Mouse (Mus musculus): ENCODE measurements around the gene Polr2i.

The Polr2i gene

GRCm38 (mm10) chr7:30269641-30270040 lies 37.9 kb downstream of the Polr2i start:
- DNase-seq: no peak

GRCm38 (mm10) chr7:30274383-30274782 lies 42.6 kb downstream of the Polr2i start:
- DNase-seq: no peak

GRCm38 (mm10) chr7:30278911-30279310 lies 47.2 kb downstream of the Polr2i start:
- DNase-seq: no peak

GRCm38 (mm10) chr7:30279536-30279935 lies 47.8 kb downstream of the Polr2i start:
- no peak for DNase-seq

GRCm38 (mm10) chr7:30279951-30280669 lies 48.4 kb downstream of the Polr2i start, which contains the start of the genes Thap8 and Wdr62:
Thap8 (plus strand) TSS chr7:30280094.
Wdr62 (minus strand) TSS chr7:30280419.
- DNase-seq: peak; percentile 81 to 85

- peak; percentile 67 to 76 for DNase-seq
Measured at GRCm38 (mm10) chr7:30280670-30281138, 49.0 kb downstream of the Polr2i start.

GRCm38 (mm10) chr7:30281522-30281921 lies 49.8 kb downstream of the Polr2i start:
- DNase-seq: no peak

GRCm38 (mm10) chr7:30282740-30283139 lies 51.0 kb downstream of the Polr2i start:
- DNase-seq: no peak

Data from spleen, adult 18-20 months (tissue).